Mouse (Mus musculus) limb, embryonic 12.5 days (tissue): Measurements from ENCODE around the gene Sbno2. TPM values are rescaled to one million over a fixed set of nuclear protein-coding genes. Genes with fewer than 3 reads are reported as not detected.

Source experiments
- ATAC-seq: fragments of 200-750 bp; cut with Nextera tagmentation; 2 replicates; pipeline ENCODE4 v1.8.0; 2017; ENCODE audit warnings: low read depth, moderate TSS enrichment; ENCODE audit not compliant: insufficient number of reproducible peaks, insufficient read depth, low FRiP score, low TSS enrichment
- H3K27ac ChIP-seq: fragments of 300-500 bp; sonication (generic); 2 replicates; pipeline ENCODE4 v1.5.1; 2016; ENCODE audit warnings: mild to moderate bottlenecking, moderate library complexity
- H3K27me3 ChIP-seq: fragments of 300-500 bp; sonication (generic); 2 replicates; pipeline ENCODE4 v1.6.1; 2016; ENCODE audit warnings: mild to moderate bottlenecking, moderate library complexity
- H3K36me3 ChIP-seq: fragments of 300-500 bp; sonication (generic); 2 replicates; pipeline ENCODE4 v1.6.1; 2016; ENCODE audit warnings: mild to moderate bottlenecking, moderate library complexity
- H3K4me1 ChIP-seq: fragments of 300-500 bp; sonication (generic); replicated peaks from 2 replicates; pipeline ENCODE4 v1.6.1; 2016
- H3K4me2 ChIP-seq: fragments of 300-500 bp; sonication (generic); 2 replicates; pipeline ENCODE4 v1.6.1; 2016; ENCODE audit warnings: mild to moderate bottlenecking, moderate library complexity
- H3K4me3 ChIP-seq: fragments of 300-500 bp; sonication (generic); replicated peaks from 2 replicates; pipeline ENCODE4 v1.5.1; 2016; ENCODE audit warnings: mild to moderate bottlenecking
- H3K9ac ChIP-seq: fragments of 300-500 bp; sonication (generic); replicated peaks from 2 replicates; pipeline ENCODE4 v1.6.1; 2016; ENCODE audit warnings: mild to moderate bottlenecking, moderate library complexity
- H3K9me3 ChIP-seq: fragments of 300-500 bp; sonication (generic); 2 replicates; pipeline ENCODE4 v1.6.1; 2016; ENCODE audit warnings: mild to moderate bottlenecking, moderate library complexity
- WGBS: fragments of 180-500 bp; shearing (Covaris S2); methylation state at CpG from one replicate; pipeline ENCODE4 v1.1.7; 2016; 5-methylcytosine and 5-hydroxymethylcytosine counted together
- polyA plus RNA-seq: library from polyadenylated mRNA; unstranded; fragments of >200 nt; fragmentation: Nextera tagmentation; extraction: Ambion mirVana; gene quantifications from 2 replicates; pipeline ENCODE4 v1.2.1, GENCODE M21; 2016

Gene Sbno2
- 13.9 and 14.4 TPM in 2 replicates for polyA plus RNA-seq

DNA sequence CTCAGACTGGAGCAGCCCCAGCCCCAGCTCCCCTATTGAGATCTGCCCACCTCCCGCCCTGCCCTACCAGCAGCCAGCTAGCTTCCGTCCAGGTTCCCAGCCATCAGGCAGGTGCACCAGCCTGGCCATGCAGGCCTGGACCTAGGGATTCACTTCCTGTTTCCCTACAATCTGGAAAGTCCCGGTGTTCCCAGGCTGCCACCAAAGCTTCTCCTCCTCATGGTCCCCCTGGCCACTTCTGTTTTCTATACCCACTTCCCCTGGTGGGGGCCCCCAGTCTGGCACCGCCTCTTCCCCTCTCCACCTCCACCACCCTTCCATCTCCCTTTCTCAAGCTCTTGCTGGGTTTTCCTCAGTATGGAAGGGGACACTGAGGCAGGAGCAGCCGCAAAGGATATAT lies at the start of gene Sbno2:
TSS of gene Sbno2 (minus strand) at position 112 of the 400 bp plus-strand sequence.
- ATAC-seq: no peak
- Histone ChIP-seq H3K27me3 (no peaks in the 10 kb centered on the region), H3K4me3 (no peak within 1 kb of the TSS), H3K4me2 (no peak within 1 kb of the TSS), H3K9ac (no peak within 1 kb of the TSS), H3K36me3 (no peaks in the 10 kb centered on the region), H3K9me3 (no peaks in the 10 kb centered on the region), H3K27ac (no peak within 1 kb of the TSS), H3K4me1 (peaks cover 10% of the 10 kb centered on the region)
- WGBS: 57% methylated on average over 5 of the region's 5 CpGs

DNA sequence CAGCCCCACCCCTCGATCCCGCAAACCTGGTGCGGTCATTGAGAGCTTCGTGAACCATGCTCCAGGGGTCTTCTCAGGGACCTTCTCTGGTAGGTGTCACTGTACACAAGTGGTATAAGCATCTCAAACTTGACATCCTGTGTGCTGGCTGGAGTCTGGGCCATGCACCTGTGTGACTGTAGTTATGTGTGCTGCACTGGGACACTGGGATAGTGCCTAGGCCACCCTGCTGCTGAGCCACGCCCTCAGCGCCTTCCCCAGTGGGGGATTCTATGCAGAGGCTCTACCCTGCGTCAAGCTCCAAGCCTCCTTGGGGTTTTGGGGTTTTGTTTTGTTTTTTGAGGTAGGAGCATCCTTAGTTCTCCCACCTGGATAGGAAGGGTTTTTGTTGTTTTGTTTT lies 49.0 kb upstream of the Sbno2 start:
- H3K4me1 ChIP-seq: peaks cover 73% of the 10 kb centered on the region
- 93% methylated on average over 7 of the region's 7 CpGs for WGBS
- peak overlapping the region; percentile 31; the same call in 1 of the 2 replicates for H3K27ac ChIP-seq
- no peak for ATAC-seq
- H3K9ac ChIP-seq: no peak overlapping the region; the same call in 1 of the 2 replicates
- no peaks in the 10 kb centered on the region for H3K27me3 ChIP-seq
- 0 out of 2 replicates have a peak overlapping the region, but pooled peaks have one; percentile 97 for H3K4me3 ChIP-seq
- no peaks in the 10 kb centered on the region for H3K9me3 ChIP-seq
- H3K36me3 ChIP-seq: peaks cover 81% of the 10 kb centered on the region
- no peak overlapping the region for H3K4me2 ChIP-seq

DNA sequence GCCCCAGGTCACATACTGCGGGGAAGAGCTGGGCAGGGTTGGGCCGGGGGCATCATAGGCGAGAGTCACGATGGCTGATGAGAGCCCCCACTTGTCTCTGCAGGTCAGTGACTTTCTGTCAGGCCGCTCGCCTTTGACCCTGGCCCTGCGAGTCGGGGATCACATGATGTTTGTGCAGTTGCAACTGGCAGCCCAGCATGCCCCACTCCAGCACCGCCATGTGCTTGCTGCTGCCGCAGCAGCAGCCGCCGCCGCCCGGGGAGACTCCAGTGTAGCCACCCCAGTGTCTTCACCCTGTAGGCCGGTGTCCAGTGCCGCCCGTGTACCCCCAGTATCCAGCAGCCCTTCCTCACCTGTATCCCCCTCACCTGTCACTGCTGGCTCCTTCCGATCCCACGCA lies 48.3 kb upstream of the Sbno2 start:
- WGBS: 90% methylated on average over 19 of the region's 19 CpGs
- Histone ChIP-seq H3K36me3 (peaks cover 81% of the 10 kb centered on the region), H3K27ac (peak overlapping the region; percentile 99), H3K4me3 (peak overlapping the region; percentile 97; the same call in 1 of the 2 replicates), H3K27me3 (no peaks in the 10 kb centered on the region), H3K9me3 (no peaks in the 10 kb centered on the region), H3K4me1 (peaks cover 66% of the 10 kb centered on the region), H3K9ac (peak overlapping the region; percentile 100), H3K4me2 (peak overlapping the region; percentile 99)
- no peak for ATAC-seq

DNA sequence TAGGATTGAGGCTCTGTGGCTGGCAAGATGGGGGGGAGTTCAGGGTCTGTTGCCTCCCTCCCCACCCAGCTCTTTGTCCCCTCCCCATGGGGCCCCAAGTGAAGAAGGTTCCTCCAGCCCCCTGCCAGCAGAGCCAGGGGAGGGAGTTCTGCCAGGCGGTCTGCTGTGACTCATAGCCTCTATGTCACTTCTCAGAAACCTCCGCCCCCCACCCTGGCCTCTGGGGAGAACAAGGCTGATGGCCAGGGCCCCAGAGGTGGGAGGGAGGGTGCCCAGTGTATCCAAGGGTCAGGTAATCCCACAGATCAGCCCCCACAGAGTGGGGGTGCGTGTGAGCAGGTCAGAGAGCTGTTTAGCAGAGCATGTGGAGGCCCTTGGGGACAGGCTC lies 47.5 kb upstream of the Sbno2 start:
- ATAC-seq: no peak
- no peaks in the 10 kb centered on the region for H3K9me3 ChIP-seq
- peaks cover 59% of the 10 kb centered on the region for H3K4me1 ChIP-seq
- H3K9ac ChIP-seq: peak overlapping the region; percentile 100
- peak overlapping the region; percentile 97 for H3K4me3 ChIP-seq
- 48% methylated on average over 3 of the region's 3 CpGs for WGBS
- peaks cover 81% of the 10 kb centered on the region for H3K36me3 ChIP-seq
- no peaks in the 10 kb centered on the region for H3K27me3 ChIP-seq
- peak overlapping the region; percentile 99 for H3K4me2 ChIP-seq
- H3K27ac ChIP-seq: peak overlapping the region; percentile 99

DNA sequence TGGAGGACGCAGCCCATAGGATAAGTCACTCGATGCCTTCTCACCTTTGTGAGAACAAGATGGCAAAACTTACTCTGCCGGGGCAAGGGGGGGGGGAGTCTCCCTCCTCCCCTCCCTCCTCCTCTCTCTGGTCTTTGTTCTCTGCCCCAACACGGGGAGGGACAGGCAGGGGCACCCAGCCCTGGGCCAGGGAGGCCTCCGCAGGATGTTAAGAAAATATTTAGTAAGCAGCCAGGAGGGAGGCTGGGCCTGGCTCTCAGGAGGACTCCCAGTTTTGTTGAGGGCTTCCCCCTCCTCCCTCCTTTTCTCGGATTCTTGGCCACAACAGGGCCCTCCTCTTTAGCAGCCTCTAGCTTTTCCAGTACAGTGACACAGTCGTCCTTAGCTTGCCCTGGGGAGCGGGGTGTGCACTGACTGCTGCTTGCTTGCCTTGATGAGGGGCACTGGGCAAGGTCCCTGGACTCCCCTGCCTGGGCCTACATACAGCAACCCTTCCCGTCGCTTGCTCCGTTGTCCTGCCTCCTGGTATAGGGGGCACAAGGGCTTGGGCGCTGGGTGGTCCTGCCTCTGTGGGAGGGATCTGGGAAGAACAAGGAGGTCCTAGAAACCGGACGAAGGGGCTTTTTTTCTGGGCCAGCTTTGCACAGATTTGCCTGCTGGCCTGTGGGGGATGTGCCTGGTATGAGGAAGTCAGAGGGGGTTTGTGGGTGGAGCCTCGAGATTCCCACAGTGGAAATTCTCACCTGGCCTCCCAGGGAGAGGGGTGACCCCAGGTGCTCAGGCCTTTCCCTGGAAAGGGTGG lies 46.9 kb upstream of the Sbno2 start:
- 5% methylated on average over 15 of the region's 15 CpGs for WGBS
- Histone ChIP-seq H3K27me3 (no peaks in the 10 kb centered on the region), H3K9ac (peak overlapping the region; percentile 100), H3K36me3 (peaks cover 76% of the 10 kb centered on the region), H3K27ac (peak overlapping the region; percentile 99), H3K4me2 (peak overlapping the region; percentile 99), H3K9me3 (no peaks in the 10 kb centered on the region), H3K4me3 (peak overlapping the region; percentile 97), H3K4me1 (peaks cover 60% of the 10 kb centered on the region)
- ATAC-seq: no peak

DNA sequence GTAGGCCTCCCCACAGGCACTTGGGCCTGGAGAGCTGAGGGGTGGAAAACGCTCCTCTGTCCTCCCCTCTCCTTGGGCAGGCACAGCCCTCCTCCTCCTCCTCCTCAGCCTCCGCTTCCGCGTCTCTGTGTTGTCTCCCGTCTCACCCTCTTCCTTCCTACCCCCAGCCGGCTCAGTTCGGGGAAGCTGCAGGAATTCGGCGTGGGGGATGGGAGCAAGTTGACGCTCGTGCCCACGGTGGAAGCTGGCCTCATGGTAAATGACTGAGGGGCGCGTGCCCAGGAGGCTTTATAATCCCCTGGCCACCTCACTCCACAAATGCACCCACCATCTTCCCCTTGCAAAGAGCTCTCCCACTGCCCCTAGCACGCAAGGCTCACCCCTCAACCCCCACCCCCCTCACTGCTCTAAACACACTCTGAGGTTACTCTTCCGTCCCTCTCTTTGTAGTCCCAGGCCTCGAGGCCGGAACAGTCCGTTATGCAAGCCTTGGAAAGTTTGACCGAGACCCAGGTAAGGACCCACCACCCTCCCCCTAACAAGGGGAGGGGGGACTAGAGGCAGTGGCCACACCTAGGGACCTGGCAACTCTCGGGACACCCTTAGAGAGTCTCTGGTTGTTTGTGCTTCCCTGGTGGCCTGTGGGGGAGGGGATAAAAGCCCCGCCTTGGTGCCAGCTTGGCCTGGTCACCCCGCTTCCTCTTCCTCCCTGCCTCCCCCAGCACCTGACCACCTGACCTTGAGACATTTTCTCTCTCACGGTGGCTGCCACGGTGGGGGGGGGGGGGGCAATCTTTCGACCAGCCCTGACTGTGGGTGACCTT lies 46.1 kb upstream of the Sbno2 start:
- Histone ChIP-seq H3K36me3 (peaks cover 71% of the 10 kb centered on the region), H3K4me1 (peaks cover 58% of the 10 kb centered on the region)
- WGBS: under 1% methylated on average over 25 of the region's 26 CpGs

DNA sequence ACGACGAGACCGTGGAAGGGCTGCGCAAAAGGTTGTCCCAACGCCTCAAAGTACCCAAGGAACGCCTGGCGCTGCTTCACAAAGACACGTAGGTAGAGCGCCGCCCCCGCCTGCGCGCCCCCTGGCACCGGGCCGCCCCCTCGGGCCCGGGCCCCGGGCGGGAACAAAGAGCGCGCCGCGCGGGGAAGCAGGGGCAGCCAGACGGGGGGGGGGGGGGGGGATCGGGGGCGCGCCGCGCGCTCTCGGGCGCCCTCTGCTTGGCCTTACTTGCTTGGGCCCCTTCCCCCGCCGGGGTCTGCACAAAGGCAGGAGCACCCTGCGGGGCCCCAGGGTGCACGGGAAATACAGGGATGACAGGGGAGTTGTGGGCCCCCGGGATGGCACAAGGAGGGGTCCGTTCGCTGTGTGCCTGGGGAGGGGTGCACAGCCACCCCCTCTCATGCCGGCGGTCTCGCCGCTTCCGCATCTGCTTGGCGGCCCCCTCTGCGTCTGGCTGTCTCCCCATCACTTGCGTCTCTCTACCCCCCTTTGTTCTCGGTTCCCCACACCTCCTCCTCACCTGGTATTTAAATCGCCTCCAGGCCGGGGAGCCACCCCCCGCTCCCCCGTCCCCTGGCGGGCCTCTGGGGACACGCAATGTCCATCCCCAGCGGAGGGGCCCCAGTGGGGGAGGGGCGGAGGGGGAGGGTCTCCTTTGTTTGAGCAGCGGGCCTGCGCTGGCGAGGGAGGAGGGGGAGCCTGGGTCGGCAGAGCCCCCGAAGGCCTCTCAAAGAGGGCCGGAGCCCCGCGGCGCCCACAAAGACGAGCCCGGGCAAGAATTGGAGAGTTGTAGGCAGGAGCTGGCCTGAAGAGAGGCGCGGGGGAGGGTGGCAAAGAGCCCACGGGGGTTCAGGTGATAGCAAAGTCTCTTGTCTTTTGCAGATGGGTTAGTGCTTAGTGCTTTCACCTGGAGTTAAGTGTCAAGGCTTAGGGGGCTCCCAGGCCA lies 45.1 kb upstream of the Sbno2 start:
- Histone ChIP-seq H3K4me2 (peak overlapping the region; percentile 99), H3K9ac (peak overlapping the region; percentile 100), H3K36me3 (peaks cover 71% of the 10 kb centered on the region), H3K4me3 (peak overlapping the region; percentile 97), H3K9me3 (no peaks in the 10 kb centered on the region), H3K27ac (peak overlapping the region; percentile 99), H3K27me3 (no peaks in the 10 kb centered on the region), H3K4me1 (peaks cover 59% of the 10 kb centered on the region)
- WGBS: under 1% methylated on average over 59 of the region's 71 CpGs
- ATAC-seq: no peak

More for the DNA sequence above, 46.1 kb upstream of the Sbno2 start:
- H3K9me3 ChIP-seq: no peaks in the 10 kb centered on the region
- H3K4me3 ChIP-seq: peak overlapping the region; percentile 97
- ATAC-seq: no peak
- H3K4me2 ChIP-seq: peak overlapping the region; percentile 99
- H3K27ac ChIP-seq: peak overlapping the region; percentile 99
- H3K9ac ChIP-seq: peak overlapping the region; percentile 100
- no peaks in the 10 kb centered on the region for H3K27me3 ChIP-seq

DNA sequence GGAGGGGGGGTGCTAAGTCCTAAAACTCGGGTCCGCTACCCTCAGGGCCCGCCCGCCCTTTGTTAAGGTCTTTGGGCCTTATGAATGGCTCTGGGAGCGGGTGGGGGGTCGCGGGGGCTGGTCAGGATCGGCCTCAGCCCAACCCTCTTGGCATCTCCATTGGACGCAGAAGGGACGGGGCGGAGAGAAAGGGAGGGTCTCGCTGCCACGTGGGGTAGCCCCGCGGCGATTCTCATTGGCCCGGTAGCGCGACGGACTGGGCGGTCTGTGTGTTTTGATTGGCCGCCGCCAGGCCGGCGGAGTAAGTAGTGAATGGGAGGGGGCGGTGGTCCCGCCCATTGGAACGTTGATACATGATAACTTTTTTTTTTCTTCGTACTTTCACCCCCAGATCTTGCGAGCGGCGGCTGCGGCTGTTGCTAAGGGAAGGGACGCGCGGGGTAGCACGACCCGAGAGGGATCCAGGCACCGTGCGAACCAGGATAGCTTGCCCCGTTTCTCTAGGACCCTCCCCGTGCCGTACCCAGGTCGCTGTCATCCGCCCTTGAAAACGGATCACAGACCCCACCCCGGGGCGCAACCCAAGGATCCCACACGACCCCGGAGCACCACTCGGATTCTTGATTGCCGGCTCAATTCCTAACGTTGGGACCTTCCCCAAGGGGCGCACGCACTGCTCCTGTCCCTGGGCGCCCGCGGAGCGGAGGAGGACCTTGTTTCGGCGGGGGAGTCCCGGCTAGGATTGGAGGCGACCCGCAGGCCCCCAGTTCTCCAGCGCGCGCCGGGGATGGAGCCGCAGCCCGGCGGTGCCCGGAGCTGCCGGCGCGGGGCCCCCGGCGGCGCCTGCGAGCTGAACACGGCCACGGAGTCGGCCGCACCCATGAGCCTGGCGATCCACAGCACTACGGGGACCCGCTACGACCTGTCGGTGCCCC lies 44.2 kb upstream of the Sbno2 start:
- H3K27me3 ChIP-seq: no peaks in the 10 kb centered on the region
- peak overlapping the region; percentile 100 for H3K9ac ChIP-seq
- peak overlapping the region; percentile 99 for H3K4me2 ChIP-seq
- peaks cover 52% of the 10 kb centered on the region for H3K4me1 ChIP-seq
- under 1% methylated on average over 79 of the region's 88 CpGs for WGBS
- peak; percentile 71 for ATAC-seq
- H3K27ac ChIP-seq: peak overlapping the region; percentile 99
- peaks cover 71% of the 10 kb centered on the region for H3K36me3 ChIP-seq
- H3K9me3 ChIP-seq: no peaks in the 10 kb centered on the region
- H3K4me3 ChIP-seq: peak overlapping the region; percentile 97

DNA sequence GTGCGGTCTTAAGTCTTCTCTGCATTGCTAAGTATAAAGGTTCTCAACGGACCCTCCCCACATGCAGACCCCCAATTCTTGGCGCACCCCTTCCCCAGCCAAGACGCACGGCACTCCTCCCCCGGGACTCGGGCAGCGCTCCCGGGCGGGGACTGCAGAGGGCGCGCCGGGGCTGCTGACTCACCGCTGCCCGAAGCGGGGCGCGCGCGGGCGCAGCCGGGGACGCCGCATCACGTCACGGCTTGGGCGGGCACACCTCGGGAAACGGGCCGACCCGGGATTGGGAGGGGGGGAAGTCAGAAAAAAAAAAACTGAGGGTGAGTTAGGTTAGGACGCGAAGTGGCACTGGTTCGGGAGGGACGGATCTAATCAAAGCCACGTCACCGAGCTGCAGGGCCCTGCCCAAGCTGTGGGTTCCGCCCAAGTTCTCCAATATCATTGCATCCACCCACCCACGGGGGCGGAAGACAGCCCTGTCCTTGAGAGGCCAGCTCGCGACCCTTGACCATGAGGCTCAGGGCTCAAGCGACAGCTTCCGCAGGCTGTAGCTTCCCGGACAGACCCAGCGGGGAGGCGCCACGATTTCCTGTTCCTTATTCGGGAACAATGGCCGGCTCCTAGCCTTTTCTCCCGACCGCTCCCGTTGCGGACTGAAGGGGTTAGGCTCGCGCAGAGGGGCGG lies 43.4 kb upstream of the Sbno2 start:
- H3K36me3 ChIP-seq: peaks cover 71% of the 10 kb centered on the region

More for the DNA sequence above, 43.4 kb upstream of the Sbno2 start:
- peak overlapping the region; percentile 97 for H3K4me3 ChIP-seq
- no peaks in the 10 kb centered on the region for H3K27me3 ChIP-seq
- peak overlapping the region; percentile 99 for H3K27ac ChIP-seq
- under 1% methylated on average over 57 of the region's 57 CpGs for WGBS
- H3K9me3 ChIP-seq: no peaks in the 10 kb centered on the region
- peak; percentile 13 for ATAC-seq
- H3K9ac ChIP-seq: peak overlapping the region; percentile 90
- H3K4me1 ChIP-seq: peaks cover 44% of the 10 kb centered on the region
- H3K4me2 ChIP-seq: peak overlapping the region; percentile 59
